In genomic region chr5:123883891-123884290, GRCm38 (mm10) we compare ENCODE assay signal across 30 mouse cellular contexts. TPM values are rescaled to one million over a fixed set of nuclear protein-coding genes. Genes with fewer than 3 reads are reported as not detected.
"Had no signal": no experiment of that assay in that cellular context is flagged by ENCODE, and none has a peak within 500 bp of the region (broad histone marks: within the 10 kb centered on the region; RNA-seq: fewer than 3 reads in every experiment).

No protein-coding gene starts in this region.

- H3K4me3 ChIP-seq: gastrocnemius, adult 2 months; heart, embryonic 10.5 days; heart, embryonic 13.5 days; heart, embryonic 15.5 days; hindbrain, embryonic 13.5 days; hindbrain, embryonic 15.5 days; kidney, embryonic 15.5 days; limb, embryonic 13.5 days; limb, embryonic 15.5 days had no signal

- ATAC-seq: hindbrain, postnatal 0 days; intestine, embryonic 16.5 days had no signal

- H3K9ac ChIP-seq: heart, embryonic 13.5 days; heart, embryonic 15.5 days; hindbrain, embryonic 13.5 days; hindbrain, embryonic 15.5 days; kidney, embryonic 15.5 days; limb, embryonic 13.5 days; limb, embryonic 15.5 days had no signal

- H3K36me3 ChIP-seq: heart, embryonic 10.5 days; heart, embryonic 13.5 days; heart, embryonic 15.5 days; hindbrain, embryonic 13.5 days; hindbrain, embryonic 15.5 days; kidney, embryonic 15.5 days; limb, embryonic 13.5 days; limb, embryonic 15.5 days had no signal

- H3K27me3 ChIP-seq: heart, embryonic 13.5 days; heart, embryonic 15.5 days; hindbrain, embryonic 13.5 days; hindbrain, embryonic 15.5 days; kidney, embryonic 15.5 days; limb, embryonic 13.5 days; limb, embryonic 15.5 days had no signal

- H3K27ac ChIP-seq: gastrocnemius, adult 2 months; heart, embryonic 10.5 days; heart, embryonic 13.5 days; heart, embryonic 15.5 days; hindbrain, embryonic 13.5 days; hindbrain, embryonic 15.5 days; hindbrain, postnatal 0 days; kidney, embryonic 15.5 days; kidney, postnatal 0 days; limb, embryonic 13.5 days; limb, embryonic 15.5 days had no signal

- DNase-seq: gastrocnemius, adult 2 months; gastrocnemius, postnatal 10 days; gastrocnemius, postnatal 25 days; heart, adult 18-20 months; heart, postnatal 14 days; heart, postnatal 36 days; kidney, adult 11 months; kidney, adult 2 months; kidney, adult 9 months; kidney, postnatal 14 days; kidney, postnatal 36 days; layer of hippocampus, adult 9-11 months; layer of hippocampus, postnatal 36 days; left cerebral cortex, postnatal 4 days had no signal

- H3K4me1 ChIP-seq: hindbrain, embryonic 15.5 days had no signal

- H3K9me3 ChIP-seq: heart, embryonic 10.5 days; heart, embryonic 13.5 days; heart, embryonic 15.5 days; hindbrain, embryonic 13.5 days; hindbrain, embryonic 15.5 days; kidney, embryonic 15.5 days; limb, embryonic 13.5 days; limb, embryonic 15.5 days had no signal

- H3K4me2 ChIP-seq: heart, embryonic 13.5 days; heart, embryonic 15.5 days; hindbrain, embryonic 13.5 days; hindbrain, embryonic 15.5 days; kidney, embryonic 15.5 days; limb, embryonic 13.5 days; limb, embryonic 15.5 days had no signal

RNA-seq across cellular contexts. Expression of gene Hcar1, which starts 4.1 kb away (rescaled TPM):
- polyA plus RNA-seq: heart, embryonic 10.5 days; liver, adult 2 months had no signal

RNA-seq across cellular contexts. Expression of gene Hcar2, which starts 18.6 kb away (rescaled TPM):
- polyA plus RNA-seq: heart, embryonic 10.5 days; heart, postnatal 0 days; hindbrain, embryonic 11.5 days; hindbrain, embryonic 13.5 days; hindbrain, embryonic 15.5 days; hindbrain, postnatal 0 days; kidney, postnatal 0 days; limb, embryonic 11.5 days had no signal

RNA-seq across cellular contexts. Expression of gene Gm43518, which starts 43.3 kb away (rescaled TPM):
- polyA plus RNA-seq: large intestine, adult 2 months had no signal
